Mouse (Mus musculus): ENCODE measurements around the gene Gp2.

DNA sequence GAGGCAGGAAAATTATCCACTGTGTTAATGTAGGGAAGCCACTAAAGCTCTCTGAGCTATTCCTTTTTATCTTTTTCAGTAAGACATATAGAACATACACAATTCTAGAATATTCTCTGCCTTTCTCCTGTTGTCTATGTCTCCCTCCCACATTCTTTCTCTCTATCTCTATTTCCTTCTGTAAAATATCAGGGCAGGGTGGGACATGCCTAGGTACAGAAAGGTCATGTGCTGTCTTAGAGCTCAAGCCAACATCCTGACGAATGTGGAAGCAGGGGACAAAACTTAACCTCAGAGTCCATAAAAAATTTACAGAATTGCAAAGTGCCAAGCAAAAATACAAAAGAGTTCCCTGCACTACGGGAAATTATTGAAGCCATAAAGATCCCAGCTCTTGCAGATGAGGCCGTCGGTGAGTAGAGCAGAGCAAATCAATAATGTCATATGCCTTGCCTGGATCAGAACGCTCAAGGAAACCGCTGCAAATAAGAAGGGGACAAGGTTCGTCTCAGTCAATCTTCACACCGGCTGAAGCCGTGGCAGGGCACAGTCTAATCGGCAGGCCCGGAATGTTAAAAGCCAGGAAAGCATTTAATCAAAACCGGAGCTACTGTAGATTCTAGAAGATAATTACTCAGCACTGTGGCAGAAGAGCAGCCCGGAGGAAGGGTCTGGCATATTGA lies 64.9 kb downstream of the Gp2 start:
- no peak for TF ChIP-seq GATA1 (IDR thresholded peaks at IDR 0.05; ENCODE audit: borderline replicate concordance, low read length)
- no peak for TF ChIP-seq FLI1 (IDR thresholded peaks at IDR 0.05; ENCODE audit: low read length)
